Mouse (Mus musculus) liver, embryonic 15.5 days (tissue): ENCODE measurements around the gene Usp44. TPM values are rescaled to one million over a fixed set of nuclear protein-coding genes. Genes with fewer than 3 reads are reported as not detected.
"Not testable (repeated sequence)": the region's sequence is repeated elsewhere in the genome, so short reads cannot be mapped to it uniquely, and the experiment has no call there.

ENCODE experiments used
- ATAC-seq: fragments of 200-750 bp; cut with Nextera tagmentation; 2 replicates; pipeline ENCODE4 v1.8.0; 2017; ENCODE audit warnings: moderate number of reproducible peaks, mild to moderate bottlenecking, moderate library complexity; ENCODE audit not compliant: insufficient read depth
- H3K27ac ChIP-seq: fragments of 300-500 bp; sonication (generic); replicated peaks from 2 replicates; pipeline ENCODE4 v1.5.1; 2015; ENCODE audit warnings: mild to moderate bottlenecking, inconsistent platforms
- H3K27me3 ChIP-seq: fragments of 300-500 bp; sonication (generic); 2 replicates; pipeline ENCODE4 v1.6.1; 2015; ENCODE audit warnings: mild to moderate bottlenecking, inconsistent platforms
- H3K36me3 ChIP-seq: fragments of 300-500 bp; sonication (generic); replicated peaks from 2 replicates; pipeline ENCODE4 v1.6.1; 2015; ENCODE audit warnings: moderate library complexity, mild to moderate bottlenecking, inconsistent platforms
- H3K4me1 ChIP-seq: fragments of 300-500 bp; sonication (generic); replicated peaks from 2 replicates; pipeline ENCODE4 v1.6.1; 2015; ENCODE audit warnings: inconsistent platforms
- H3K4me2 ChIP-seq: fragments of 300-500 bp; sonication (generic); 2 replicates; pipeline ENCODE4 v1.6.1; 2015; ENCODE audit warnings: moderate library complexity, mild to moderate bottlenecking, inconsistent platforms
- H3K4me3 ChIP-seq: fragments of 300-500 bp; sonication (generic); replicated peaks from 2 replicates; pipeline ENCODE4 v1.5.1; 2015; ENCODE audit warnings: mild to moderate bottlenecking, inconsistent platforms
- H3K9ac ChIP-seq: fragments of 300-500 bp; sonication (generic); 2 replicates; pipeline ENCODE4 v1.6.1; 2015; ENCODE audit warnings: moderate library complexity, mild to moderate bottlenecking, inconsistent platforms
- H3K9me3 ChIP-seq: fragments of 300-500 bp; sonication (generic); replicated peaks from 2 replicates; pipeline ENCODE4 v1.6.1; 2016; ENCODE audit warnings: inconsistent platforms
- WGBS: fragments of 180-500 bp; shearing (Covaris S2); methylation state at CpG from one replicate; pipeline ENCODE4 v1.1.7; 2015; ENCODE audit warnings: mixed read lengths; ENCODE audit not compliant: insufficient replicate concordance; 5-methylcytosine and 5-hydroxymethylcytosine counted together
- polyA plus RNA-seq: library from polyadenylated mRNA; unstranded; fragments of >200 nt; fragmentation: Nextera tagmentation; extraction: Ambion mirVana; gene quantifications from 2 replicates; pipeline ENCODE4 v1.2.1, GENCODE M21; 2015

The Usp44 gene
- 1.1 and 1.3 TPM in 2 replicates for polyA plus RNA-seq

GRCm38 (mm10) chr10:93830931-93831729 lies at the start of gene Usp44:
TSS of gene Usp44 (plus strand) at chr10:93831555.
- peak within 1 kb of the TSS; percentile 40 for H3K4me3 ChIP-seq
- no peaks in the 10 kb centered on the region for H3K9me3 ChIP-seq
- 22% methylated on average over 22 of the region's 22 CpGs for WGBS
- ATAC-seq: no peak
- H3K4me2 ChIP-seq: peak within 1 kb of the TSS; percentile 98
- H3K36me3 ChIP-seq: no peaks in the 10 kb centered on the region
- peak within 1 kb of the TSS; percentile 23; the same call in 1 of the 2 replicates for H3K9ac ChIP-seq
- H3K27ac ChIP-seq: no peak within 1 kb of the TSS; the same call in 1 of the 2 replicates
- H3K27me3 ChIP-seq: peaks cover 66% of the 10 kb centered on the region
- H3K4me1 ChIP-seq: peaks cover 41% of the 10 kb centered on the region

GRCm38 (mm10) chr10:93783216-93784013 lies 47.9 kb upstream of the Usp44 start:
- no peaks in the 10 kb centered on the region for H3K4me1 ChIP-seq
- H3K27me3 ChIP-seq: no peaks in the 10 kb centered on the region
- no peaks in the 10 kb centered on the region for H3K36me3 ChIP-seq
- no peak overlapping the region for H3K4me2 ChIP-seq
- ATAC-seq: no peak
- no peak overlapping the region for H3K9ac ChIP-seq
- 72% methylated on average over 15 of the region's 15 CpGs for WGBS
- no peaks in the 10 kb centered on the region for H3K9me3 ChIP-seq
- H3K4me3 ChIP-seq: no peak overlapping the region
- no peak overlapping the region for H3K27ac ChIP-seq

DNA sequence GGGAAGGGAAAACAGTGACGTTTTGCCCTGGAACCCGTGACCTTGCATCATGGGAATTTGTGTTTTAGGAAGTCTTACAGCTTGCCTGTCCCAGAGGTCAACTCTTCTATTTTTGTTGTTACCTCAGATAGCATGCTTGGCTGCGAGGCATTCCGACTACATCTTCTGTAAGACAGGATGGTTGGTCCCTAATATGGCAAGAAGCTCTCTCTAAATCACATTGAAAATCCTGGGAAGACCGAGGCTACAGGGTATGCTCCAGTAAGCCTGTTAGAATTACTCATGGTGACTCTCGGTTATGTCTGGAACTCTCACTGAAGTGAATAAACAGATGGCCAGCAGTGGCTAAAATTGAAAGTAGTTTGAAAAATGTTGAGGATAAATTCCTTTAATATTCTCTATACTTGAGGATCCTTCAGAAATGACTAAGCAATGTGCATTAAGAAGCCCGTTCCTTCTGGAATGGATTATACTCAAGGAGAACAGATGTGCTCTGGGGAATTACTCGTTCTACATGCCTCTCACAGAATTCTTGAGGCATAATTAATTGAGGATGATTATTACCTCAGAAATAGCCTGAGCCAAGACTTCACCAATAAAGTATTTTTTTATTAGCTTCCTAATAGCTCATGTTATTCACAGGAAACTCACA lies 31.5 kb upstream of the Usp44 start:
- Histone ChIP-seq H3K4me3 (no peak overlapping the region), H3K4me1 (no peaks in the 10 kb centered on the region), H3K4me2 (no peak overlapping the region), H3K27ac (no peak overlapping the region), H3K36me3 (no peaks in the 10 kb centered on the region), H3K27me3 (peaks cover 16% of the 10 kb centered on the region), H3K9me3 (no peaks in the 10 kb centered on the region), H3K9ac (no peak overlapping the region)
- no peak for ATAC-seq
- 59% methylated on average over 8 of the region's 8 CpGs for WGBS

DNA sequence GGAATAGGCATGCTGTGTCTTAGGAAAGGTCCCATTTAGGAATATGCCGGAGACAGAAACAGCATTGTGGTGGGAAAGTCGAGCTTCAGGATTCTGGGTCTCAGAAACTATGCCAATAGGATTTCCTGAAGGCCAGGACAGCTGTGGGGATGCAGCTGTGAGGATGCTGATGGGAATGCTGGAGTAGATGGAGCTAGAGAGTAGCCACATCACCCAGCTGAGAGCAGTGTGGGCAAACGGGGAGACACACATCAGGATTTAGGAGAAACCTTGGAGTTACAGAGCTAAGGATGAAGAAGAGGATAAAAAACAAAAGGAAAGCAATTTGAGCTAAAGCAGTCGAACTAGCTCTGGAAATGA lies 31.0 kb upstream of the Usp44 start:
- H3K27ac ChIP-seq: no peak overlapping the region
- no peak for ATAC-seq
- no peaks in the 10 kb centered on the region for H3K36me3 ChIP-seq
- H3K9ac ChIP-seq: no peak overlapping the region
- H3K9me3 ChIP-seq: no peaks in the 10 kb centered on the region
- H3K27me3 ChIP-seq: peaks cover 12% of the 10 kb centered on the region
- 55% methylated on average over 4 of the region's 4 CpGs for WGBS
- H3K4me2 ChIP-seq: no peak overlapping the region
- no peak overlapping the region for H3K4me3 ChIP-seq
- no peaks in the 10 kb centered on the region for H3K4me1 ChIP-seq

- no peak for ATAC-seq
- no peak overlapping the region for H3K27ac ChIP-seq
- 65% methylated on average over 5 of the region's 5 CpGs for WGBS
- H3K27me3 ChIP-seq: peaks cover 9% of the 10 kb centered on the region
- no peaks in the 10 kb centered on the region for H3K4me1 ChIP-seq
- no peak overlapping the region for H3K4me3 ChIP-seq
- H3K36me3 ChIP-seq: no peaks in the 10 kb centered on the region
- no peaks in the 10 kb centered on the region for H3K9me3 ChIP-seq
- H3K9ac ChIP-seq: no peak overlapping the region
- no peak overlapping the region for H3K4me2 ChIP-seq
Observed at GRCm38 (mm10) chr10:93800895-93801294, 30.5 kb upstream of the Usp44 start.

DNA sequence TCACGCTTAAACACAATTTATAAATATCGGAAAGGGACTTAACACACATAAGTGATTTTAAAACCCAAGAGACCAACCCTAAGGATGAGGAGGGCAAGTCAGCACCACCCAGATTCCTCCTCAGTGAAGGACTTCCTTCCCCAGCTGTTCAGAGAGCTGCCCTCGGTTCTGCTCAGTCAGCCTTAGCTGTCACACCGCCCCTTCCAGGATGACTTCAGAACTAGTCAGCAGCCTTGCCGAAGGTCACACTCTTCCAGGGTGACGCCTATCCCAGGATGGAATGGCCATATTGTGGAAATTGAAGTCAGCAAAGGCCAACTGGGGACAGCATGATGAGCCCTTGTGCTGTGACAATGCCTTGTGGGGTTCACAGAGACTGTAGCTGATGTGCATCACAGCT lies 28.2 kb upstream of the Usp44 start:
- no peak overlapping the region for H3K4me2 ChIP-seq
- WGBS: 55% methylated on average over 6 of the region's 6 CpGs
- no peaks in the 10 kb centered on the region for H3K36me3 ChIP-seq
- no peak overlapping the region for H3K4me3 ChIP-seq
- H3K27ac ChIP-seq: no peak overlapping the region
- no peak for ATAC-seq
- no peak overlapping the region for H3K9ac ChIP-seq
- H3K9me3 ChIP-seq: no peaks in the 10 kb centered on the region
- H3K4me1 ChIP-seq: no peaks in the 10 kb centered on the region
- H3K27me3 ChIP-seq: peaks cover 9% of the 10 kb centered on the region

GRCm38 (mm10) chr10:93809438-93809837 lies 21.9 kb upstream of the Usp44 start:
- WGBS: 78% methylated on average over 8 of the region's 8 CpGs
- H3K36me3 ChIP-seq, H3K9me3 ChIP-seq, H3K4me1 ChIP-seq, H3K4me2 ChIP-seq, H3K27ac ChIP-seq, ATAC-seq, H3K9ac ChIP-seq, H3K27me3 ChIP-seq, H3K4me3 ChIP-seq: not testable (repeated sequence)

GRCm38 (mm10) chr10:93810590-93811185 lies 20.7 kb upstream of the Usp44 start:
- no peak overlapping the region for H3K9ac ChIP-seq
- 57% methylated on average over 7 of the region's 7 CpGs for WGBS

GRCm38 (mm10) chr10:93812098-93812497 lies 19.3 kb upstream of the Usp44 start:
- Histone ChIP-seq H3K4me2 (no peak overlapping the region), H3K27me3 (peaks cover 9% of the 10 kb centered on the region), H3K4me3 (no peak overlapping the region), H3K9ac (no peak overlapping the region), H3K36me3 (no peaks in the 10 kb centered on the region), H3K27ac (no peak overlapping the region), H3K4me1 (peaks cover 5% of the 10 kb centered on the region; the same call in 1 of the 2 replicates), H3K9me3 (no peaks in the 10 kb centered on the region)
- ATAC-seq: no peak
- 60% methylated on average over 7 of the region's 7 CpGs for WGBS

More at GRCm38 (mm10) chr10:93810590-93811185, 20.7 kb upstream of the Usp44 start:
- Histone ChIP-seq H3K4me2 (no peak overlapping the region), H3K27me3 (no peaks in the 10 kb centered on the region), H3K27ac (no peak overlapping the region), H3K4me1 (peaks cover 5% of the 10 kb centered on the region; the same call in 1 of the 2 replicates), H3K4me3 (no peak overlapping the region), H3K9me3 (no peaks in the 10 kb centered on the region), H3K36me3 (no peaks in the 10 kb centered on the region)
- ATAC-seq: no peak

DNA sequence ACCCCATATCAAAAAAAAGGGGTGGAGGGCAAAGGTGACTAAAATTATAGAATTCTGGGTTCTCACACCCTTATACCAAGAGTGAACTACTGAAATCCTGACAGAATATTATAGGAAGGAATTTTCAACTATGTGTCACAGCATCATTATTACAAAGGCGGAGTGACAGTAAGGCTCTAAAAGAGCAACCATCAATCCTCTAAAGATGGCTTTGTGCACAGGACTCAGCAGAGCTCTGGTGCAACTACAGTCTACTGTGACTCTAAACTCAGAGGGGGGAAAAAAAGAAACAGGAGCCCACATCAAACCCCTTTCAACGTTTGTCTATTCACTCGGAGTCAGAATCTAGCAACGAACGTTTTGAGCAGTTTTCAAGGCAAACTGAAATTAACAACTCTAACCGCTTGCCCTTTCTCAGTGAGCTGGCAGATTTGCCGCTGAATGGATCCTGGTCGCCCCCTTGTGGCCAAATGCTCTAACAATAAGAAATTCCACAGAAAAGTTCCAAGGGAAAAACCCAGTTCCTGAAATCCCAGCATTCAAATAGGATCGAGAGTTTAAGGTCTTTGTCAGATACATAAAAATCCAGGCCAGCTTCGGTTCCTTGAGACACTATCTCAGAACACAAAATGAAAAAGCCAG lies 18.5 kb upstream of the Usp44 start:
- Histone ChIP-seq H3K27me3 (peaks cover 15% of the 10 kb centered on the region), H3K36me3 (no peaks in the 10 kb centered on the region), H3K4me1 (peaks cover 5% of the 10 kb centered on the region; the same call in 1 of the 2 replicates), H3K4me2 (peak overlapping the region; percentile 41), H3K9me3 (no peaks in the 10 kb centered on the region), H3K4me3 (no peak overlapping the region), H3K27ac (no peak overlapping the region), H3K9ac (no peak overlapping the region)
- ATAC-seq: no peak
- 7% methylated on average over 10 of the region's 10 CpGs for WGBS
